In the genomic region with DNA sequence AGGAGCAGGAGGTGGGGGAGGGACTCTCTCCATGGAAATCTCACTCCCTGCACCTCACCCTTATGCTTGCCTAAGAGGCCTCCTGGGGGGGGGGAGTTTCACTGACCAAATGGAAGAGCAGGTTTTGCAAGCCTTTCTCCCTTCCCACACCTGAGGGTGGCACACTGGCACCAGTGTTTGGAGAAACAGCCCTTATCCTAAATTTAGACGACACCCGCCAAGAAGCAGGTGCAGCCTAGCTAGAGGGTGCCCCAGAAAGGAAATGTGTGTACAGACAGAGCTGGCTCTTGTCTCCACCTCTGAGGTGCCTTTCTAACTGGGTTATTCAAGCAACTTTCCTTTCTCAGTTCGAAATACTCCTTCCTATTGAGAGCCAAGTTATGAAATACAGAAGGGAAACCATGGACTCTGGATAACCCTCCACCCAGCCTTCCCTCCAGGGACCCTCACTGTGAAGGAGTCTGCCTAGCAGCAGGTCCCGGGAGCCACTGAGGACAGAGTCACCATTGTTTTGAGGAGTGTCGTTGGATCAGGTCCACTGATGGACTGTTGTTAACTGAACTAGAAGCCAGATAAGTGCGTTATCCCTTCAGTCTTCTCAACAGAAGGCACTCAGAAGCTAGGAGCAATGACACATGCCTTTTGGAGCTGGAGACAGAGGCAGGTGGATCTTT, we compare ENCODE assay signal across 16 mouse cellular contexts. TPM values are rescaled to one million over a fixed set of nuclear protein-coding genes. Genes with fewer than 3 reads are reported as not detected.
DNase-seq lines count a peak whose midpoint lies in the region; ATAC-seq and TF ChIP-seq lines count a peak whose summit lies in the region.
"Had no signal": no experiment of that assay in that cellular context is flagged by ENCODE, and none has a peak within 500 bp of the region (broad histone marks: within the 10 kb centered on the region; RNA-seq: fewer than 3 reads in every experiment).

No protein-coding gene starts in this region.

- 67% methylated on average over 6 of the region's 6 CpGs for WGBS in midbrain, embryonic 16.5 days

- no peak overlapping the region for H3K4me3 ChIP-seq in gastrocnemius, adult 2 months
- H3K4me3 ChIP-seq in midbrain, embryonic 16.5 days (ENCODE audit: low read depth, low read length) = no peak overlapping the region
- H3K4me3 ChIP-seq: layer of hippocampus, adult 2 months; limb, embryonic 12.5 days had no signal

- no peaks in the 10 kb centered on the region for H3K4me1 ChIP-seq in midbrain, embryonic 16.5 days (ENCODE audit: control insufficient read depth, insufficient read depth, low read length)

- H3K27ac ChIP-seq in gastrocnemius, adult 2 months = peak overlapping the region; percentile 41; the same call in 1 of the 2 replicates
- no peak overlapping the region for H3K27ac ChIP-seq in midbrain, embryonic 16.5 days (ENCODE audit: low read length)
- H3K27ac ChIP-seq: layer of hippocampus, adult 2 months; limb, embryonic 12.5 days; macrophage had no signal

- no peaks in the 10 kb centered on the region for H3K36me3 ChIP-seq in midbrain, embryonic 16.5 days (ENCODE audit: control insufficient read depth, insufficient read depth, low read length)
- H3K36me3 ChIP-seq: limb, embryonic 12.5 days had no signal

- TF ChIP-seq CTCF in gastrocnemius, adult 2 months (IDR thresholded peaks at IDR 0.05) = peak; percentile 44

- H3K9ac ChIP-seq in midbrain, embryonic 16.5 days (ENCODE audit: low read depth, low read length) = no peak overlapping the region
- H3K9ac ChIP-seq: limb, embryonic 12.5 days had no signal

- peak; percentile 51 for DNase-seq in gastrocnemius, adult 2 months
- no peak for DNase-seq in gastrocnemius, postnatal 4 days (ENCODE audit: low spot score in 2 of 2)
- DNase-seq in cerebellum, adult 9-11 months = peak; percentile 96
- peak; percentile 55 for DNase-seq in lung, postnatal 10 days
- peak; percentile 68 for DNase-seq in thymus, postnatal 25 days
- no peak for DNase-seq in adrenal gland, adult 18-20 months (ENCODE audit: low spot score in 2 of 2)
- no peak for DNase-seq in left cerebral cortex, postnatal 36 days (ENCODE audit: low spot score in 2 of 2)
- DNase-seq: adrenal gland, postnatal 14 days; kidney, adult 11 months had no signal

- ATAC-seq in midbrain, embryonic 16.5 days = no peak
- ATAC-seq: Patski had no signal

- no peaks in the 10 kb centered on the region for H3K9me3 ChIP-seq in midbrain, embryonic 16.5 days (replicated peaks; ENCODE audit: control insufficient read depth, low read length, poor library complexity, severe bottlenecking)
- H3K9me3 ChIP-seq: limb, embryonic 12.5 days had no signal

- no peak overlapping the region for H3K4me2 ChIP-seq in midbrain, embryonic 16.5 days (ENCODE audit: low read length)
- H3K4me2 ChIP-seq: limb, embryonic 12.5 days had no signal

- peaks cover 9% of the 10 kb centered on the region for H3K27me3 ChIP-seq in midbrain, embryonic 16.5 days (ENCODE audit: control insufficient read depth, insufficient read depth, low read depth, low read length)
- H3K27me3 ChIP-seq: Patski had no signal

- intact Hi-C loops in gastrocnemius, adult 2 months (cut with DNase I) = no loop called here
- intact Hi-C loops in left cerebral cortex, postnatal 36 days (cut with DNase I) = no loop called here

RNA-seq across cellular contexts. Expression of a gene that starts 4.7 kb away (rescaled TPM):
- total RNA-seq in gastrocnemius, adult 2 months (2021) = not detected
- total RNA-seq in gastrocnemius, postnatal 4 days (2021) = under 1 TPM; 0.29 to 0.42 TPM
- polyA plus RNA-seq in midbrain, embryonic 16.5 days (2015; fragmentation: Nextera tagmentation; extraction: Ambion mirVana) = 0.12 and 0.15 TPM in 2 replicates
- under 1 TPM; 0.13 to 0.22 TPM for total RNA-seq in adrenal gland, adult 18-20 months (2021)
- not detected for total RNA-seq in left cerebral cortex, postnatal 36 days (2021)
- total RNA-seq: layer of hippocampus, adult 2 months had no signal
- polyA plus RNA-seq: Patski had no signal

RNA-seq across cellular contexts. Expression of a gene that starts 5.5 kb away (rescaled TPM):
- total RNA-seq in gastrocnemius, adult 2 months (2021) = not detected
- under 1 TPM in 1 of 2 experiments, not detected in 1; 0.39 TPM for total RNA-seq in gastrocnemius, postnatal 4 days (2021)
- 0.30 TPM in 1 of 2 replicates, not detected in the other for polyA plus RNA-seq in midbrain, embryonic 16.5 days (2015; fragmentation: Nextera tagmentation; extraction: Ambion mirVana)
- total RNA-seq in adrenal gland, adult 18-20 months (2021) = not detected
- total RNA-seq in left cerebral cortex, postnatal 36 days (2021) = not detected
- total RNA-seq: adrenal gland, postnatal 14 days; heart, adult 18-20 months; layer of hippocampus, adult 2 months had no signal
- polyA plus RNA-seq: limb, embryonic 12.5 days; macrophage; Patski had no signal

RNA-seq across cellular contexts. Expression of a gene that starts 6.0 kb away (rescaled TPM):
- not detected for total RNA-seq in gastrocnemius, adult 2 months (2021)
- total RNA-seq in gastrocnemius, postnatal 4 days (2021) = not detected
- polyA plus RNA-seq in midbrain, embryonic 16.5 days (2015; fragmentation: Nextera tagmentation; extraction: Ambion mirVana) = 0.26 and 0.31 TPM in 2 replicates
- not detected for total RNA-seq in adrenal gland, adult 18-20 months (2021)
- total RNA-seq in left cerebral cortex, postnatal 36 days (2021) = 1 to 10 TPM; 3.8 to 3.9 TPM
- total RNA-seq: adrenal gland, postnatal 14 days; heart, adult 18-20 months had no signal
- polyA plus RNA-seq: C2C12, macrophage, Patski had no signal

RNA-seq across cellular contexts. Expression of a gene that starts 7.2 kb away (rescaled TPM):
- 1 to 10 TPM in 1 of 2 experiments, under 1 TPM in 1; 0.50 to 1.9 TPM for total RNA-seq in gastrocnemius, adult 2 months (2021)
- total RNA-seq in gastrocnemius, postnatal 4 days (2021) = 1 to 10 TPM in 1 of 2 experiments, under 1 TPM in 1; 0.91 to 1.2 TPM
- 0.57 and 1.5 TPM in 2 replicates for polyA plus RNA-seq in midbrain, embryonic 16.5 days (2015; fragmentation: Nextera tagmentation; extraction: Ambion mirVana)
- total RNA-seq in adrenal gland, adult 18-20 months (2021) = not detected
- 1 to 10 TPM in 1 of 2 experiments, under 1 TPM in 1; 0.63 to 1.5 TPM for total RNA-seq in left cerebral cortex, postnatal 36 days (2021)
- polyA plus RNA-seq: C2C12 had no signal

RNA-seq across cellular contexts. Expression of a gene that starts 11.9 kb away (rescaled TPM):
- total RNA-seq in gastrocnemius, adult 2 months (2021) = 1 to 10 TPM; 6.9 to 9.3 TPM
- total RNA-seq in gastrocnemius, postnatal 4 days (2021) = 100 to 1,000 TPM; 108 to 109 TPM
- 312 and 341 TPM in 2 replicates for polyA plus RNA-seq in midbrain, embryonic 16.5 days (2015; fragmentation: Nextera tagmentation; extraction: Ambion mirVana)
- 10 to 100 TPM in 1 of 2 experiments, 1 to 10 TPM in 1; 9.1 to 17.0 TPM for total RNA-seq in adrenal gland, adult 18-20 months (2021)
- 10 to 100 TPM; 13.9 to 14.0 TPM for total RNA-seq in left cerebral cortex, postnatal 36 days (2021)

Comparison
In these comparisons a context has a peak if more than half of its experiments do, and no peak if none do; other contexts are left out.
1. DNase-seq: peak in gastrocnemius, adult 2 months (single experiment), cerebellum, adult 9-11 months (single experiment), lung, postnatal 10 days (single experiment) and thymus, postnatal 25 days (single experiment); none in gastrocnemius, postnatal 4 days (0 of 2), adrenal gland, adult 18-20 months (0 of 2) and left cerebral cortex, postnatal 36 days (0 of 2).